Mouse (Mus musculus) liver, embryonic 15.5 days (tissue): ENCODE measurements around the gene Trit1. TPM values are rescaled to one million over a fixed set of nuclear protein-coding genes. Genes with fewer than 3 reads are reported as not detected.

Experiments used
- ATAC-seq: fragments of 200-750 bp; cut with Nextera tagmentation; 2 replicates; pipeline ENCODE4 v1.8.0; 2017; ENCODE audit warnings: moderate number of reproducible peaks, mild to moderate bottlenecking, moderate library complexity; ENCODE audit not compliant: insufficient read depth
- H3K27ac ChIP-seq: fragments of 300-500 bp; sonication (generic); replicated peaks from 2 replicates; pipeline ENCODE4 v1.5.1; 2015; ENCODE audit warnings: mild to moderate bottlenecking, inconsistent platforms
- H3K27me3 ChIP-seq: fragments of 300-500 bp; sonication (generic); 2 replicates; pipeline ENCODE4 v1.6.1; 2015; ENCODE audit warnings: mild to moderate bottlenecking, inconsistent platforms
- H3K36me3 ChIP-seq: fragments of 300-500 bp; sonication (generic); replicated peaks from 2 replicates; pipeline ENCODE4 v1.6.1; 2015; ENCODE audit warnings: moderate library complexity, mild to moderate bottlenecking, inconsistent platforms
- H3K4me1 ChIP-seq: fragments of 300-500 bp; sonication (generic); replicated peaks from 2 replicates; pipeline ENCODE4 v1.6.1; 2015; ENCODE audit warnings: inconsistent platforms
- H3K4me2 ChIP-seq: fragments of 300-500 bp; sonication (generic); 2 replicates; pipeline ENCODE4 v1.6.1; 2015; ENCODE audit warnings: moderate library complexity, mild to moderate bottlenecking, inconsistent platforms
- H3K4me3 ChIP-seq: fragments of 300-500 bp; sonication (generic); replicated peaks from 2 replicates; pipeline ENCODE4 v1.5.1; 2015; ENCODE audit warnings: mild to moderate bottlenecking, inconsistent platforms
- H3K9ac ChIP-seq: fragments of 300-500 bp; sonication (generic); 2 replicates; pipeline ENCODE4 v1.6.1; 2015; ENCODE audit warnings: moderate library complexity, mild to moderate bottlenecking, inconsistent platforms
- H3K9me3 ChIP-seq: fragments of 300-500 bp; sonication (generic); replicated peaks from 2 replicates; pipeline ENCODE4 v1.6.1; 2016; ENCODE audit warnings: inconsistent platforms
- WGBS: fragments of 180-500 bp; shearing (Covaris S2); methylation state at CpG from one replicate; pipeline ENCODE4 v1.1.7; 2015; ENCODE audit warnings: mixed read lengths; ENCODE audit not compliant: insufficient replicate concordance; 5-methylcytosine and 5-hydroxymethylcytosine counted together
- polyA plus RNA-seq: library from polyadenylated mRNA; unstranded; fragments of >200 nt; fragmentation: Nextera tagmentation; extraction: Ambion mirVana; gene quantifications from 2 replicates; pipeline ENCODE4 v1.2.1, GENCODE M21; 2015

The Trit1 gene
- polyA plus RNA-seq, 1 experiment from 2014 or later: 6.3 TPM

GRCm38 (mm10) chr4:123022896-123023295 is 6.5 kb downstream of the Trit1 start:
- no peak overlapping the region for H3K4me2 ChIP-seq
- H3K27me3 ChIP-seq: no peaks in the 10 kb centered on the region
- H3K9me3 ChIP-seq: no peaks in the 10 kb centered on the region
- no peak overlapping the region for H3K27ac ChIP-seq
- no peak for ATAC-seq
- H3K4me1 ChIP-seq: peaks cover 26% of the 10 kb centered on the region
- H3K4me3 ChIP-seq: no peak overlapping the region
- H3K36me3 ChIP-seq: peaks cover 14% of the 10 kb centered on the region
- WGBS: 65% methylated on average over 1 of the region's 1 CpGs
- no peak overlapping the region for H3K9ac ChIP-seq

- Histone ChIP-seq H3K4me3 (no peak overlapping the region), H3K27me3 (no peaks in the 10 kb centered on the region), H3K27ac (no peak overlapping the region; the same call in 1 of the 2 replicates), H3K36me3 (peaks cover 24% of the 10 kb centered on the region), H3K9me3 (no peaks in the 10 kb centered on the region), H3K4me2 (no peak overlapping the region), H3K4me1 (peaks cover 15% of the 10 kb centered on the region; the same call in 1 of the 2 replicates), H3K9ac (no peak overlapping the region)
- WGBS: 31% methylated on average over 2 of the region's 2 CpGs
- ATAC-seq: no peak
These were observed 9.0 kb downstream of the Trit1 start for GRCm38 (mm10) chr4:123025418-123025817.

- H3K36me3 ChIP-seq: peaks cover 23% of the 10 kb centered on the region
- peak; percentile 40; the same call in 1 of the 2 replicates for ATAC-seq
- H3K9ac ChIP-seq: no peak overlapping the region
- no peaks in the 10 kb centered on the region for H3K9me3 ChIP-seq
- WGBS: 45% methylated on average over 13 of the region's 13 CpGs
- 0 out of 2 replicates have a peak overlapping the region, but pooled peaks have one; percentile 14 for H3K27ac ChIP-seq
- H3K4me1 ChIP-seq: peaks cover 15% of the 10 kb centered on the region; the same call in 1 of the 2 replicates
- H3K4me3 ChIP-seq: no peak overlapping the region
- 0 out of 2 replicates have a peak overlapping the region, but pooled peaks have one; percentile 1 for H3K4me2 ChIP-seq
- no peaks in the 10 kb centered on the region for H3K27me3 ChIP-seq
These were observed 9.8 kb downstream of the Trit1 start for GRCm38 (mm10) chr4:123026161-123026560.

- peaks cover 15% of the 10 kb centered on the region; the same call in 1 of the 2 replicates for H3K4me1 ChIP-seq
- H3K4me2 ChIP-seq: no peak overlapping the region
- no peak overlapping the region for H3K9ac ChIP-seq
- no peak overlapping the region for H3K4me3 ChIP-seq
- 46% methylated on average over 4 of the region's 4 CpGs for WGBS
- ATAC-seq: no peak
- no peaks in the 10 kb centered on the region for H3K27me3 ChIP-seq
- no peaks in the 10 kb centered on the region for H3K9me3 ChIP-seq
- H3K36me3 ChIP-seq: peaks cover 28% of the 10 kb centered on the region
- H3K27ac ChIP-seq: 0 out of 2 replicates have a peak overlapping the region, but pooled peaks have one; percentile 14
These were observed 10.2 kb downstream of the Trit1 start for GRCm38 (mm10) chr4:123026597-123026996.

GRCm38 (mm10) chr4:123034841-123035240 is 18.4 kb downstream of the Trit1 start:
- Histone ChIP-seq H3K9me3 (no peaks in the 10 kb centered on the region), H3K9ac (no peak overlapping the region), H3K27me3 (no peaks in the 10 kb centered on the region), H3K4me3 (no peak overlapping the region), H3K4me2 (no peak overlapping the region), H3K4me1 (0 out of 2 replicates have a peak, but pooled peaks cover 5% of the 10 kb centered on the region), H3K36me3 (peaks cover 15% of the 10 kb centered on the region), H3K27ac (no peak overlapping the region)
- WGBS: 69% methylated on average over 2 of the region's 2 CpGs
- ATAC-seq: no peak

- H3K9me3 ChIP-seq: no peaks in the 10 kb centered on the region
- no peak overlapping the region for H3K4me2 ChIP-seq
- H3K27ac ChIP-seq: no peak overlapping the region
- H3K4me1 ChIP-seq: no peaks in the 10 kb centered on the region
- 79% methylated on average over 2 of the region's 2 CpGs for WGBS
- H3K4me3 ChIP-seq: no peak overlapping the region
- no peak for ATAC-seq
- no peak overlapping the region for H3K9ac ChIP-seq
- H3K27me3 ChIP-seq: no peaks in the 10 kb centered on the region
- H3K36me3 ChIP-seq: peaks cover 22% of the 10 kb centered on the region
These were observed 19.2 kb downstream of the Trit1 start for GRCm38 (mm10) chr4:123035636-123036035.

- H3K4me2 ChIP-seq: no peak overlapping the region
- H3K9ac ChIP-seq: no peak overlapping the region
- H3K4me3 ChIP-seq: no peak overlapping the region
- H3K27me3 ChIP-seq: no peaks in the 10 kb centered on the region
- H3K36me3 ChIP-seq: peaks cover 14% of the 10 kb centered on the region
- no peaks in the 10 kb centered on the region for H3K9me3 ChIP-seq
- no peaks in the 10 kb centered on the region for H3K4me1 ChIP-seq
- no peak for ATAC-seq
- H3K27ac ChIP-seq: no peak overlapping the region
- 75% methylated on average over 3 of the region's 3 CpGs for WGBS
These were observed 20.3 kb downstream of the Trit1 start for GRCm38 (mm10) chr4:123036710-123037109.

GRCm38 (mm10) chr4:123041131-123041530 is 24.7 kb downstream of the Trit1 start:
- 84% methylated on average over 6 of the region's 6 CpGs for WGBS
- Histone ChIP-seq H3K9ac (no peak overlapping the region), H3K27ac (no peak overlapping the region), H3K4me1 (no peaks in the 10 kb centered on the region), H3K4me3 (no peak overlapping the region), H3K4me2 (no peak overlapping the region), H3K9me3 (no peaks in the 10 kb centered on the region), H3K36me3 (peaks cover 22% of the 10 kb centered on the region), H3K27me3 (no peaks in the 10 kb centered on the region)
- ATAC-seq: no peak

- no peak for ATAC-seq
- Histone ChIP-seq H3K36me3 (peaks cover 43% of the 10 kb centered on the region), H3K9me3 (no peaks in the 10 kb centered on the region), H3K4me1 (no peaks in the 10 kb centered on the region), H3K4me3 (no peak overlapping the region), H3K27me3 (no peaks in the 10 kb centered on the region), H3K27ac (no peak overlapping the region), H3K9ac (no peak overlapping the region), H3K4me2 (no peak overlapping the region)
- WGBS: 73% methylated on average over 1 of the region's 1 CpGs
These were observed 27.5 kb downstream of the Trit1 start for GRCm38 (mm10) chr4:123043858-123044257.

GRCm38 (mm10) chr4:123044842-123045241 is 28.4 kb downstream of the Trit1 start:
- Histone ChIP-seq H3K27ac (no peak overlapping the region), H3K27me3 (no peaks in the 10 kb centered on the region), H3K9me3 (no peaks in the 10 kb centered on the region), H3K4me3 (no peak overlapping the region), H3K4me2 (no peak overlapping the region), H3K36me3 (peaks cover 47% of the 10 kb centered on the region), H3K4me1 (no peaks in the 10 kb centered on the region), H3K9ac (no peak overlapping the region)
- ATAC-seq: no peak
- 79% methylated on average over 4 of the region's 4 CpGs for WGBS

GRCm38 (mm10) chr4:123046300-123046699 is 29.9 kb downstream of the Trit1 start:
- 76% methylated on average over 3 of the region's 3 CpGs for WGBS
- Histone ChIP-seq H3K4me1 (peaks cover 3% of the 10 kb centered on the region; the same call in 1 of the 2 replicates), H3K27me3 (no peaks in the 10 kb centered on the region), H3K4me2 (no peak overlapping the region), H3K9ac (no peak overlapping the region), H3K27ac (no peak overlapping the region), H3K9me3 (no peaks in the 10 kb centered on the region), H3K36me3 (peaks cover 45% of the 10 kb centered on the region), H3K4me3 (no peak overlapping the region)
- no peak for ATAC-seq

GRCm38 (mm10) chr4:123050681-123051211 is 34.3 kb downstream of the Trit1 start:
- Histone ChIP-seq H3K4me3 (no peak overlapping the region), H3K36me3 (peaks cover 80% of the 10 kb centered on the region), H3K4me1 (peaks cover 3% of the 10 kb centered on the region; the same call in 1 of the 2 replicates), H3K9ac (no peak overlapping the region), H3K27ac (no peak overlapping the region), H3K27me3 (no peaks in the 10 kb centered on the region), H3K4me2 (no peak overlapping the region), H3K9me3 (no peaks in the 10 kb centered on the region)
- WGBS: 65% methylated on average over 5 of the region's 5 CpGs
- peak; percentile 65; the same call in 1 of the 2 replicates for ATAC-seq
